Mouse (Mus musculus): ENCODE measurements around the gene Sclt1.

The Sclt1 gene

GRCm38 (mm10) chr3:41585548-41585947, 156.8 kb downstream of the Sclt1 start:
- DNase-seq: no peak

- no peak for DNase-seq
Observed at GRCm38 (mm10) chr3:41583621-41584020, 158.7 kb downstream of the Sclt1 start.

GRCm38 (mm10) chr3:41583092-41583491, 159.2 kb downstream of the Sclt1 start:
- no peak for DNase-seq

- no peak for DNase-seq
Observed at GRCm38 (mm10) chr3:41582256-41582655, 160.1 kb downstream of the Sclt1 start.

- DNase-seq: no peak
Observed at GRCm38 (mm10) chr3:41581436-41581835, 160.9 kb downstream of the Sclt1 start.

GRCm38 (mm10) chr3:41580401-41581323, 161.7 kb downstream of the Sclt1 start:
- no peak for DNase-seq

GRCm38 (mm10) chr3:41579873-41580272, 162.4 kb downstream of the Sclt1 start:
- no peak for DNase-seq

GRCm38 (mm10) chr3:41577240-41577639, 165.1 kb downstream of the Sclt1 start:
- DNase-seq: no peak

Data from thymus, postnatal 36 days (tissue).